Mouse (Mus musculus) embryonic facial prominence, embryonic 15.5 days (tissue): ENCODE measurements around the gene Gm10337. TPM values are rescaled to one million over a fixed set of nuclear protein-coding genes. Genes with fewer than 3 reads are reported as not detected.

Experiments used
- ATAC-seq: fragments of 200-750 bp; cut with Nextera tagmentation; 2 replicates; pipeline ENCODE4 v1.8.0; 2017; ENCODE audit warnings: low read depth, moderate TSS enrichment; ENCODE audit not compliant: insufficient number of reproducible peaks, low FRiP score, low TSS enrichment
- H3K27ac ChIP-seq: fragments of 300-500 bp; sonication (generic); replicated peaks from 2 replicates; pipeline ENCODE4 v1.5.1; 2015; ENCODE audit warnings: mild to moderate bottlenecking, inconsistent platforms
- H3K27me3 ChIP-seq: fragments of 300-500 bp; sonication (generic); 2 replicates; pipeline ENCODE4 v1.6.1; 2015; ENCODE audit warnings: inconsistent platforms
- H3K36me3 ChIP-seq: fragments of 300-500 bp; sonication (generic); 2 replicates; pipeline ENCODE4 v1.6.1; 2015; ENCODE audit warnings: mild to moderate bottlenecking, inconsistent platforms
- H3K4me1 ChIP-seq: fragments of 300-500 bp; sonication (generic); 2 replicates; pipeline ENCODE4 v1.6.1; 2015; ENCODE audit warnings: inconsistent platforms
- H3K4me2 ChIP-seq: fragments of 300-500 bp; sonication (generic); replicated peaks from 2 replicates; pipeline ENCODE4 v1.6.1; 2015; ENCODE audit warnings: mild to moderate bottlenecking, inconsistent platforms
- H3K4me3 ChIP-seq: fragments of 300-500 bp; sonication (generic); replicated peaks from 2 replicates; pipeline ENCODE4 v1.5.1; 2015; ENCODE audit warnings: mild to moderate bottlenecking, inconsistent platforms
- H3K9ac ChIP-seq: fragments of 300-500 bp; sonication (generic); 2 replicates; pipeline ENCODE4 v1.6.1; 2015; ENCODE audit warnings: inconsistent platforms
- H3K9me3 ChIP-seq: fragments of 300-500 bp; sonication (generic); replicated peaks from 2 replicates; pipeline ENCODE4 v1.6.1; 2016; ENCODE audit warnings: inconsistent platforms
- WGBS: fragments of 180-500 bp; shearing (Covaris S2); methylation state at CpG from one replicate; pipeline ENCODE4 v1.1.7; 2015; 5-methylcytosine and 5-hydroxymethylcytosine counted together
- polyA plus RNA-seq: library from polyadenylated mRNA; unstranded; fragments of >200 nt; fragmentation: Nextera tagmentation; extraction: Ambion mirVana; gene quantifications from 2 replicates; pipeline ENCODE4 v1.2.1, GENCODE M21; 2015

Gene Gm10337
- polyA plus RNA-seq, 1 experiment from 2014 or later = 5.1 TPM

DNA sequence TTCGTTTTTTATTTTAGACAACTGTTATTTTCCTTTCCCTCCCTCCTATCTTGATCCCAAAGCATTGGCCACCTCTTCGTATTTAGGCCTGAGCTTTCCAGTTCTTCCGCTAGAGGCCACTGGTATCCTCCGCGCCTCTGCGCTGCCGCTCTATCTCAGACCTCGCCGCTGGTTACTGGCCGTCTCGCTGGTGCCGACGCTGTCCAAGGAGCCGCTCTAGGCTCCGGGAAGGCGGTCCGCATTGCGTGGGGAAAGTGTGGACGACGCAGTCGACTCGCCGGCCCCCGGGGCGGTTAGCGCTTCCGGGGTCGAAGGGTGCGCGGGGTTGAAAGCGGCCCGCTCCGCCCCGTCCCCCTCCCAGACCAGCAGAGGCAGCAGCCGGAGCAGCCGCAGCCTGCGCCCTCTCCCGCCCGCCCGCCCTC lies 33.3 kb upstream of the Gm10337 start, which contains the start of gene Pcbp2:
Gene Pcbp2 (plus strand): TSS at position 357 of the 422 bp plus-strand sequence.
- peak within 1 kb of the TSS; percentile 86 for H3K4me3 ChIP-seq
- H3K9ac ChIP-seq = peak within 1 kb of the TSS; percentile 93
- WGBS = under 1% methylated on average over 36 of the region's 40 CpGs
- H3K36me3 ChIP-seq = peaks cover 25% of the 10 kb centered on the region
- H3K27me3 ChIP-seq = no peaks in the 10 kb centered on the region
- peak; percentile 98 for ATAC-seq
- H3K4me1 ChIP-seq = peaks cover 15% of the 10 kb centered on the region
- H3K27ac ChIP-seq = peak within 1 kb of the TSS; percentile 98
- peak within 1 kb of the TSS; percentile 52 for H3K4me2 ChIP-seq
- H3K9me3 ChIP-seq = no peaks in the 10 kb centered on the region

GRCm38 (mm10) chr15:102470605-102471294 lies 32.8 kb upstream of the Gm10337 start:
- Histone ChIP-seq H3K9me3 (no peaks in the 10 kb centered on the region), H3K9ac (peak overlapping the region; percentile 93), H3K36me3 (peaks cover 31% of the 10 kb centered on the region), H3K4me1 (peaks cover 15% of the 10 kb centered on the region), H3K27ac (peak overlapping the region; percentile 98), H3K27me3 (no peaks in the 10 kb centered on the region), H3K4me2 (peak overlapping the region; percentile 52), H3K4me3 (peak overlapping the region; percentile 86)
- under 1% methylated on average over 42 of the region's 67 CpGs for WGBS
- peak; percentile 68 for ATAC-seq

- H3K27ac ChIP-seq = peak overlapping the region; percentile 98
- H3K36me3 ChIP-seq = peaks cover 36% of the 10 kb centered on the region
- 1% methylated on average over 10 of the region's 10 CpGs for WGBS
- peak overlapping the region; percentile 93 for H3K9ac ChIP-seq
- H3K27me3 ChIP-seq = no peaks in the 10 kb centered on the region
- H3K9me3 ChIP-seq = no peaks in the 10 kb centered on the region
- H3K4me1 ChIP-seq = peaks cover 15% of the 10 kb centered on the region
- peak overlapping the region; percentile 52 for H3K4me2 ChIP-seq
- H3K4me3 ChIP-seq = peak overlapping the region; percentile 86
- no peak for ATAC-seq
These were observed 32.3 kb upstream of the Gm10337 start for GRCm38 (mm10) chr15:102471295-102471645.

DNA sequence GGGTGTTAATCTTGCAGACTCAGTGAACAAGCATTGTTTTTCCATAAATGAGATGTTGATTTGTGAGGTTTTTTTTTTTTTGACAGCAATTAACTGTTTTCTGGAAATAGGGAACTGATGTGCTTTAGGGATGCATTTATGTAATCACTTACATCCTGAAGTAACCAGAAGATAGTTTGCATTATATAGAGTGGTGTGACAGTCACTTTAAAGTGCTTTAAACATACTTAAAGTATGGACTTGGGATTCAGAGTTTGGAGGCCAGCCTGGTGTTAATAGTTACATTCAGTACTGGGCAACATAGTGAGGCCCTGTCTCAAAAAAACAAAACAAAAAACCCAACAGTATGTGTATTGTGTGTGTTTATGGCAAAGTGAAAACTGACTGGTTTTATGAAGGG lies 31.8 kb upstream of the Gm10337 start:
- H3K27me3 ChIP-seq = no peaks in the 10 kb centered on the region
- peak overlapping the region; percentile 86 for H3K4me3 ChIP-seq
- peak overlapping the region; percentile 93; the same call in 1 of the 2 replicates for H3K9ac ChIP-seq

DNA sequence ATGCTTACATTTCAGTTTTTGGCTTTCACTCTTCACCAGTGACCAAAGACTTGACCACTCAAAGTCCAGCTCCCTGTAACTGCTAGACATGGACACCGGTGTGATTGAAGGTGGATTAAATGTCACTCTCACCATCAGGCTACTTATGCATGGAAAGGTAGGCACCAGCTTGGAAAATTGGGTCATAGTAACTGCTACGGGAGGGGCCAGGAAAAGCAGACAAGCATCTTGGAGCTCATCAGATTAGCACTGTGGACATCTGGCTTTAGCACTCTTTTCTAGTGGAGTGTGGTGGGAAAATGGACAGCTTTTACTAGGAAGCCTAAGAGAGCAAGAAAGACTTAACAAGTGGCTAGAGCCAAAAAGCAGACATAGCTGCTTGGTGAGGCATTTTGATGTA lies 30.3 kb upstream of the Gm10337 start:
- Histone ChIP-seq H3K27me3 (no peaks in the 10 kb centered on the region), H3K36me3 (peaks cover 51% of the 10 kb centered on the region), H3K4me2 (no peak overlapping the region), H3K4me3 (no peak overlapping the region), H3K27ac (no peak overlapping the region), H3K9me3 (no peaks in the 10 kb centered on the region), H3K4me1 (peaks cover 15% of the 10 kb centered on the region), H3K9ac (no peak overlapping the region)
- no peak for ATAC-seq
- WGBS = 61% methylated on average over 2 of the region's 2 CpGs

More for the DNA sequence above, 31.8 kb upstream of the Gm10337 start:
- Histone ChIP-seq H3K4me2 (peak overlapping the region; percentile 52), H3K9me3 (no peaks in the 10 kb centered on the region), H3K4me1 (peaks cover 15% of the 10 kb centered on the region), H3K27ac (no peak overlapping the region), H3K36me3 (peaks cover 39% of the 10 kb centered on the region)
- ATAC-seq = no peak

DNA sequence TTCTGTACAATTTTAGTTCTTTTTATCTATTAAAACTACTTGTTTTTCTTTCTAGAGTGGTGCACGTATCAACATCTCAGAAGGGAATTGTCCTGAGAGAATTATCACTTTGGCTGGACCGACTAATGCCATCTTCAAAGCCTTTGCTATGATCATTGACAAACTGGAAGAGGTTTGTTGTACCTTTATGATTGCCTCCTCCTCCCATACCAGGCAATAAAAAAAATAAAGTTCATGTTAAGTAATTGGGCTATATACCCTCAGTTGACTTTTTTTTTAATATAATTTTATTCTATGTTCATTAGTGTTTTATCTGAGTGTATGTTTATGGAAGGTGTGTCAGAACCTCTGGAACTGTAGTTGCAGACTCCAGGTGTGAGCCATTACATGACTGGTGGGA lies 29.0 kb upstream of the Gm10337 start:
- Histone ChIP-seq H3K4me2 (no peak overlapping the region), H3K9ac (no peak overlapping the region), H3K27me3 (no peaks in the 10 kb centered on the region), H3K4me3 (no peak overlapping the region), H3K4me1 (peaks cover 15% of the 10 kb centered on the region), H3K9me3 (no peaks in the 10 kb centered on the region), H3K27ac (no peak overlapping the region), H3K36me3 (peaks cover 55% of the 10 kb centered on the region)
- no peak for ATAC-seq
- 88% methylated on average over 2 of the region's 2 CpGs for WGBS

DNA sequence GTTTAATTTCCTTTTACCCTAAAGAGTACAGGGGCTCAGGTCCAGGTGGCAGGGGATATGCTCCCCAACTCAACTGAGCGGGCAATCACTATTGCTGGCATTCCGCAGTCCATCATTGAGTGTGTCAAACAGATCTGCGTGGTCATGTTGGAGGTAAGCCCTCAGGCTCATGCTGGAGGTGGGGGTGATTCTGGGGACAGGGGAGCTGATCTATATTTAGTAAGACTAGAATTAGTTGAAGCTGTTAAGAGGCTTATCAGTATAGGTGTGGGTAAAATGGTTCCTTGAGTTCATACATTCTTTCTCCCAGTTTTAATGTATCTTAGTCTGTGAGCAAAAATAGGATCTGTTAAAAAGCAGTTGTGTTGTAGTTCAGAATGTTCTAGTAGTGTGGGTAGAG lies 20.4 kb upstream of the Gm10337 start:
- 82% methylated on average over 3 of the region's 3 CpGs for WGBS
- H3K9me3 ChIP-seq = no peaks in the 10 kb centered on the region
- no peak overlapping the region for H3K9ac ChIP-seq
- H3K4me3 ChIP-seq = no peak overlapping the region
- no peak overlapping the region for H3K4me2 ChIP-seq
- no peak for ATAC-seq
- H3K27me3 ChIP-seq = no peaks in the 10 kb centered on the region
- H3K4me1 ChIP-seq = no peaks in the 10 kb centered on the region
- H3K36me3 ChIP-seq = peaks cover 68% of the 10 kb centered on the region
- no peak overlapping the region for H3K27ac ChIP-seq

DNA sequence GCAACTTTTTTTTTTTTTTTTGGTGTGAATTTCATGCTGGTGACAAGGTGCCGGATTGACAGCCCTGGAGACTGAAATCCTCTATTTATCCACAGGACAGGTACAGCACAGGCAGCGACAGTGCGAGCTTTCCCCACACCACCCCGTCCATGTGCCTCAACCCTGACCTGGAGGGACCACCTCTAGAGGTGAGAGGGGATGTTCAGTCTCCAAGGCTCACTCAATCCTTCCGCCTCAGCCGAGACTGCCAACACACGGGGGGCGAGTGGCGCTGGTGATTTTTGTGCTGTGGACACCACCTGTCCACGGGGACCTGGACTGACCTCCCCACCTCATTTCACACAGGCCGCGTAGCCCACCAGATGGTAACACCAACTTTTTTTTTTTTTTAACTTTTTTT lies 17.7 kb upstream of the Gm10337 start:
- no peak for ATAC-seq
- Histone ChIP-seq H3K4me1 (no peaks in the 10 kb centered on the region), H3K9ac (no peak overlapping the region), H3K9me3 (no peaks in the 10 kb centered on the region), H3K4me3 (no peak overlapping the region), H3K27ac (no peak overlapping the region), H3K4me2 (no peak overlapping the region), H3K27me3 (no peaks in the 10 kb centered on the region), H3K36me3 (peaks cover 81% of the 10 kb centered on the region)
- 92% methylated on average over 12 of the region's 12 CpGs for WGBS

- Histone ChIP-seq H3K9ac (no peak overlapping the region), H3K27me3 (no peaks in the 10 kb centered on the region), H3K4me1 (no peaks in the 10 kb centered on the region), H3K27ac (no peak overlapping the region), H3K4me3 (no peak overlapping the region), H3K4me2 (no peak overlapping the region), H3K36me3 (peaks cover 75% of the 10 kb centered on the region), H3K9me3 (no peaks in the 10 kb centered on the region)
- WGBS = 65% methylated on average over 1 of the region's 1 CpGs
- no peak for ATAC-seq
These were observed 15.9 kb upstream of the Gm10337 start for GRCm38 (mm10) chr15:102487664-102488063.

GRCm38 (mm10) chr15:102498322-102498721 lies 5.2 kb upstream of the Gm10337 start:
- ATAC-seq = no peak
- Histone ChIP-seq H3K4me2 (no peak overlapping the region), H3K4me1 (no peaks in the 10 kb centered on the region), H3K9ac (no peak overlapping the region), H3K4me3 (no peak overlapping the region), H3K27ac (no peak overlapping the region), H3K27me3 (no peaks in the 10 kb centered on the region), H3K36me3 (peaks cover 86% of the 10 kb centered on the region), H3K9me3 (no peaks in the 10 kb centered on the region)
- 83% methylated on average over 3 of the region's 3 CpGs for WGBS

DNA sequence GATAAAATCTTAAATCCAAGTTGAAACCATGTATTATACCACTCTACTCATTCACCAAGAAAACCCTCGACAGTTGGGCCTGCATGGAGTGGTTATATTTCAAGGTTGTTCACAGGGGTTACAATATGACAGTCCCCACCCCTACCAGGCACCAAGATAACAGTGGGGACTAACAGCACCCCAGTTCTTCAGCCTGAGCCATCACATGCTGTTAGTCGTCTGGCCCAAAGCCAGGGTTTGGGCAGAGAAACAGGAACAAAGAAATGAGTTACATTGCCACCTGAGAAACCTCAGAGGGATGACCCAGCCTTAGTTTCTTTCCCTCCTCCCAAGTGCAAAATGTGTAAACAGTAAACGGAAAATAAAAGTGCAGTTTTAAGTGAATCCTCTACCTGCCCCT lies 4.2 kb upstream of the Gm10337 start:
- Histone ChIP-seq H3K9ac (no peak overlapping the region), H3K4me2 (no peak overlapping the region), H3K27me3 (no peaks in the 10 kb centered on the region), H3K27ac (no peak overlapping the region), H3K4me3 (no peak overlapping the region), H3K9me3 (no peaks in the 10 kb centered on the region), H3K36me3 (peaks cover 88% of the 10 kb centered on the region), H3K4me1 (no peaks in the 10 kb centered on the region)
- 69% methylated on average over 3 of the region's 3 CpGs for WGBS
- no peak for ATAC-seq

DNA sequence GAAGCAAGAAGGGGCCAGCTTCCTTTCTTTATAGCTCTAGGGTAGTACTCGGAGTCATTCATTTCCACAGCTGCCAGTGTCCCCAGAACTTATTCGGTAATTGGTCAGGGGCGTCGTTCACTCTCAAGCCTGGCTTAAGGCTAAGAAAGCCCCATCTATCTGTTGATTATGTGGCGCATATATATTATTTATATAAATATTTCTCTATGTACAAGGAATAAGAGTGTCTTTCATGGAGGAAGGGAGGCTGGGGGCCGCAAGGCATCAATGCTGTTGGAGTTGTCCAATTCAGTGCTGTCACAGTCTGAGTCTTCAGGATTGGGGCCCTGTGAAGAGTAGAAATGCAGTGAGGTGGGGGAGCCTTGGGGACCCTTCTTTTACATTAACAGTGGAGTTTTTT lies 3.7 kb upstream of the Gm10337 start:
- ATAC-seq = no peak
- 82% methylated on average over 6 of the region's 6 CpGs for WGBS
- peaks cover 90% of the 10 kb centered on the region for H3K36me3 ChIP-seq

More for the DNA sequence above, 3.7 kb upstream of the Gm10337 start:
- no peaks in the 10 kb centered on the region for H3K4me1 ChIP-seq
- H3K9me3 ChIP-seq = no peaks in the 10 kb centered on the region
- no peak overlapping the region for H3K4me3 ChIP-seq
- H3K9ac ChIP-seq = no peak overlapping the region
- H3K27ac ChIP-seq = no peak overlapping the region
- no peaks in the 10 kb centered on the region for H3K27me3 ChIP-seq
- no peak overlapping the region for H3K4me2 ChIP-seq
